Mouse (Mus musculus) liver, embryonic 15.5 days (tissue): ENCODE data around the gene Eme2. TPM values are rescaled to one million over a fixed set of nuclear protein-coding genes. Genes with fewer than 3 reads are reported as not detected.

Experiments used
- ATAC-seq: fragments of 200-750 bp; cut with Nextera tagmentation; 2 replicates; pipeline ENCODE4 v1.8.0; 2017; ENCODE audit warnings: moderate number of reproducible peaks, mild to moderate bottlenecking, moderate library complexity; ENCODE audit not compliant: insufficient read depth
- H3K27ac ChIP-seq: fragments of 300-500 bp; sonication (generic); replicated peaks from 2 replicates; pipeline ENCODE4 v1.5.1; 2015; ENCODE audit warnings: mild to moderate bottlenecking, inconsistent platforms
- H3K27me3 ChIP-seq: fragments of 300-500 bp; sonication (generic); 2 replicates; pipeline ENCODE4 v1.6.1; 2015; ENCODE audit warnings: mild to moderate bottlenecking, inconsistent platforms
- H3K36me3 ChIP-seq: fragments of 300-500 bp; sonication (generic); replicated peaks from 2 replicates; pipeline ENCODE4 v1.6.1; 2015; ENCODE audit warnings: moderate library complexity, mild to moderate bottlenecking, inconsistent platforms
- H3K4me1 ChIP-seq: fragments of 300-500 bp; sonication (generic); replicated peaks from 2 replicates; pipeline ENCODE4 v1.6.1; 2015; ENCODE audit warnings: inconsistent platforms
- H3K4me2 ChIP-seq: fragments of 300-500 bp; sonication (generic); 2 replicates; pipeline ENCODE4 v1.6.1; 2015; ENCODE audit warnings: moderate library complexity, mild to moderate bottlenecking, inconsistent platforms
- H3K4me3 ChIP-seq: fragments of 300-500 bp; sonication (generic); replicated peaks from 2 replicates; pipeline ENCODE4 v1.5.1; 2015; ENCODE audit warnings: mild to moderate bottlenecking, inconsistent platforms
- H3K9ac ChIP-seq: fragments of 300-500 bp; sonication (generic); 2 replicates; pipeline ENCODE4 v1.6.1; 2015; ENCODE audit warnings: moderate library complexity, mild to moderate bottlenecking, inconsistent platforms
- H3K9me3 ChIP-seq: fragments of 300-500 bp; sonication (generic); replicated peaks from 2 replicates; pipeline ENCODE4 v1.6.1; 2016; ENCODE audit warnings: inconsistent platforms
- WGBS: fragments of 180-500 bp; shearing (Covaris S2); methylation state at CpG from one replicate; pipeline ENCODE4 v1.1.7; 2015; ENCODE audit warnings: mixed read lengths; ENCODE audit not compliant: insufficient replicate concordance; 5-methylcytosine and 5-hydroxymethylcytosine counted together
- polyA plus RNA-seq: library from polyadenylated mRNA; unstranded; fragments of >200 nt; fragmentation: Nextera tagmentation; extraction: Ambion mirVana; gene quantifications from 2 replicates; pipeline ENCODE4 v1.2.1, GENCODE M21; 2015

Gene Eme2
- polyA plus RNA-seq, 1 experiment from 2014 or later = 11.5 TPM

GRCm38 (mm10) chr17:24886932-24887271 lies 8.0 kb downstream of the Eme2 start:
- H3K36me3 ChIP-seq = peaks cover 75% of the 10 kb centered on the region
- H3K4me2 ChIP-seq = peak overlapping the region; percentile 84
- H3K4me3 ChIP-seq = peak overlapping the region; percentile 96
- peak; percentile 48 for ATAC-seq
- H3K27ac ChIP-seq = peak overlapping the region; percentile 94
- under 1% methylated on average over 18 of the region's 18 CpGs for WGBS
- no peaks in the 10 kb centered on the region for H3K9me3 ChIP-seq
- H3K9ac ChIP-seq = peak overlapping the region; percentile 96
- H3K4me1 ChIP-seq = peaks cover 67% of the 10 kb centered on the region
- no peaks in the 10 kb centered on the region for H3K27me3 ChIP-seq

DNA sequence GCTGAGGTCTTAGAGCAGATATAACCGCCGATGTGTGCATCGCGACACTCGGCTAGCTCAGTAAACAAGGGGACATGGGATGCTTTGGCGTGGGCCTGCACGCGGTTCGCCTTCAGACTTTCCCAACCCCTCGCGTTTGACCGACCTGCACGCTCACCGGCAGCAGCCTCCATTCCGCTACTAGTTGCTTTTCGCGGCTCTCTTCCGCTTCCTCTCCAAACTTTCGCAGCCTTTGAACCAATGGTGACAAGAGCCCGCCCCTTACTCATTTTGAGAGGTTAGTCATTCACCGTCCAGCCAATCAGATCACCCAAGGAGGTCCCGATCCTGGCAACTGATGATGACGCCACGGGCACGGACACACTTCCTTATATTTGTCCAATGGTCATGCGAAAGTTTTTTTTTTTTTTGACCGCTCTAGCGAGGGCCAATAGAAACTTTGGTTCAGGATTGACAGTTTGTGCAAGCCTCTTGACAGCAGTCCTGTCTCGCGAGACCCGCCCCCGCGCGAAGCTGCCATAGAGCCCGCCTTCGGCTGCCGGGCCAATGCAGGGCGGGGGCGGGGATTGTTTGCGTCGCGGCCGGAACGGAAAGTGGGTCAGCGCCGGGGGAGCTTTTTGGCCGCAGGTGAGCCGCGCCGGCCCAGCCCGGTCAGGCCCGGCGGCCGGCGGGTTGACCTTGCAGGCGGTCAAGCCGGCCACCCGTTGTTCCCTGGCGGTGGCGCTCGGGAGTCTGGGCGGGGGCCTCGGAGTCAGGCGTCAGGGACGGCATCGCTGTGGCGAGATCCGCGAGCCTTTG lies 8.6 kb downstream of the Eme2 start, which contains the start of the genes Nubp2 and Spsb3:
TSS of gene Nubp2 (minus strand) at position 216 of the 798 bp plus-strand sequence.
TSS of gene Spsb3 (plus strand) at position 510 of the 798 bp plus-strand sequence.
- ATAC-seq = peak; percentile 95
- no peaks in the 10 kb centered on the region for H3K9me3 ChIP-seq
- under 1% methylated on average over 69 of the region's 69 CpGs for WGBS
- peak within 1 kb of the TSS; percentile 87 for H3K4me2 ChIP-seq
- H3K4me3 ChIP-seq = peak within 1 kb of the TSS; percentile 96
- H3K27ac ChIP-seq = peak within 1 kb of the TSS; percentile 94
- H3K9ac ChIP-seq = peak within 1 kb of the TSS; percentile 96
- peaks cover 72% of the 10 kb centered on the region for H3K36me3 ChIP-seq
- no peaks in the 10 kb centered on the region for H3K27me3 ChIP-seq
- H3K4me1 ChIP-seq = peaks cover 67% of the 10 kb centered on the region

DNA sequence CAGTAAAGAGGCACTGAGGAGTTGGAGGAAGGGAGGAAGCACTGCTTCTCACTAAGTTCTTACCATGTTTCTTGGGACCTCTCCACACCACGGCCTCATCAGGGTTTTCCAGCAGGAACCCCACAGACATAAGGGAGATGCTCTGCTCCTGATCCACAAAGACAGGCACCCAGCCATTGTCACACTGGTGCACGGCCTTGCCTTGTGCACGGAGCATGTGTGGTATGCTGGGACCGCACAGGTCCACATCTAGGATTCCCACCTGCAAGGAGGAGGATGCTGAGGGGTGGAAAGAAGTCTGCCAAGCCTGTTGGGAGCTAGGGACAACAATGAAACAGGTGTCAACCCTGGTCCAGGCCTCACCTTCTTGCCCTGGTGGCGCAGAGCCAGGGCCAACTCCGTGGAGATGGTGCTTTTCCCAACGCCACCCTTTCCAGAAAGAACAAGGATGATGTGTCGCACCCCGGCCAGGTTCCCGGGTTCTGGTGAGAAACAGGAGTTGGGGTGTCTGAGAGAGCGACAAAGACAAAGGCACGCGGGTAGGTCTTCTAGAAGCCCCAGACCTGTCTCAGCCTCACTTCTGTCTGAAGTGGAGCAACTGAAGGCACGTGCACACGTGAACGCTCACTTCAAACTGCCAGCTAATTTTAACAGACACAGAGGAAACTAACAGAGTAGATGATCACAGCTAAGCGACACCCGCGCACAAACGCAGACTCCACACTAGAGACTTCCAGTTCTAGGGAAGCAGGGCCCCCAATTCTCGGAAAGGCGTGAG lies 9.3 kb downstream of the Eme2 start:
- H3K4me3 ChIP-seq = peak overlapping the region; percentile 96
- H3K36me3 ChIP-seq = peaks cover 64% of the 10 kb centered on the region
- ATAC-seq = no peak
- peak overlapping the region; percentile 87 for H3K4me2 ChIP-seq
- H3K27ac ChIP-seq = peak overlapping the region; percentile 68
- WGBS = 17% methylated on average over 22 of the region's 22 CpGs
- H3K27me3 ChIP-seq = no peaks in the 10 kb centered on the region
- no peaks in the 10 kb centered on the region for H3K9me3 ChIP-seq
- peaks cover 60% of the 10 kb centered on the region for H3K4me1 ChIP-seq
- peak overlapping the region; percentile 81 for H3K9ac ChIP-seq

DNA sequence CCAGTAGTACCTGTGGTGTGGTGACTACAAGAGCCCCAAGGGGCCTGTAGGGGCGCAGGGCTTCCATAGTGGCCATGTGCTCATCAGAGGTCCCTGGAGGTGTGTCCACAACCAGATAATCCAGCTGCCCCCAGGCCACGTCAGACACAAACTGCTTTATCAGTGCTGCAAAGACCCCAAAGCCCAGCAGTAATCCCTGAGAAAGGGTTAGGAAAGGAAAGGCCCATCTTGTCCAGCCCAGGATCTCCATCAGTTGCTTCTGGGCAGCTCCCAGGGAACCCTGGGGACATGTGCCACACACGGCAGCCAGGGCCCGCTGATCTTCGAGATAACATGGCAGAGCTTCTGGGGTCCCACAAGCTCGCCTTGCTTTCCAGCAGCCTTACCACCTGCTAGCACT lies 10.5 kb downstream of the Eme2 start:
- Histone ChIP-seq H3K9ac (no peak overlapping the region), H3K36me3 (peaks cover 53% of the 10 kb centered on the region), H3K9me3 (no peaks in the 10 kb centered on the region), H3K27ac (no peak overlapping the region), H3K4me2 (peak overlapping the region; percentile 87), H3K4me1 (peaks cover 51% of the 10 kb centered on the region), H3K27me3 (no peaks in the 10 kb centered on the region), H3K4me3 (peak overlapping the region; percentile 96; the same call in 1 of the 2 replicates)
- WGBS = 69% methylated on average over 6 of the region's 6 CpGs
- ATAC-seq = no peak

DNA sequence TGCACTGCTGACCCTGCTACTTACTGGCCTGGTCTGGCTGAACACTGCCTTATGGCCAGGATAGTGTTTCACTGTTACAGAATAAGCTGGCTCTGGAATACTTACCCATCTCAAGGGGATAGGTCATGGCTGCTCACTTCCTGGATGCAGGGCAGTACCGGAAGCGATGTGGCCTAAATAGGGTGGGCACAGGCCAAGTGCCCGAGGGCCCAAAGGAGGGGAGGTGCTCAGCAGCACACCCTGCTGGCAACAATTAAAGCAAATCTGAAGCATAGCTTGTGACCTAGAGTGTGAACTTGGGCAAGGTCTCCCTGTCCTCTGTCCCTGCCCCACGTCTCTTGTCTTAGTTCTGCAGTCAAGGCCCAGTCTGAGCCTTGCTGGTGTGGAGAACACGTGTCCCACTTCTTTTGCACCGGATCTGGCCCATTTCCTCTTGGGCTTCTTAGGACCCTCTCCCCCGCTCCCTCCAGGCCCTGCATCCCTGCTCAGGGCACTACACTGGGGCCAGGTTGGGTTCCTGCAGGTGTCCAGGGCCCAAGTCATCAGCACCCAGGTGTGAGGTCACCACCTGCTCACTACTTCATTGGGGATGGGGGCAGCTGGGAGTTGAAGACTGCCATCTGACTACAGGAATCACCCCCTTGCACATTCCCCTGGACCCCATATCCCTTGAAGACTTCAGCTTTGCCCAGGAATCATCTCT lies 13.0 kb downstream of the Eme2 start:
- Histone ChIP-seq H3K27me3 (no peaks in the 10 kb centered on the region), H3K4me2 (no peak overlapping the region), H3K4me1 (peaks cover 48% of the 10 kb centered on the region), H3K9ac (no peak overlapping the region), H3K9me3 (no peaks in the 10 kb centered on the region), H3K27ac (no peak overlapping the region), H3K36me3 (peaks cover 36% of the 10 kb centered on the region), H3K4me3 (no peak overlapping the region)
- 43% methylated on average over 7 of the region's 7 CpGs for WGBS
- no peak for ATAC-seq

- Histone ChIP-seq H3K9ac (peak overlapping the region; percentile 4; the same call in 1 of the 2 replicates), H3K27me3 (peaks cover 5% of the 10 kb centered on the region), H3K9me3 (no peaks in the 10 kb centered on the region), H3K4me2 (peak overlapping the region; percentile 21), H3K27ac (peak overlapping the region; percentile 78), H3K4me1 (peaks cover 28% of the 10 kb centered on the region), H3K36me3 (peaks cover 19% of the 10 kb centered on the region), H3K4me3 (peak overlapping the region; percentile 5; the same call in 1 of the 2 replicates)
- no peak for ATAC-seq
- WGBS = 70% methylated on average over 8 of the region's 8 CpGs
Observed at GRCm38 (mm10) chr17:24878531-24878930, 16.4 kb downstream of the Eme2 start.

DNA sequence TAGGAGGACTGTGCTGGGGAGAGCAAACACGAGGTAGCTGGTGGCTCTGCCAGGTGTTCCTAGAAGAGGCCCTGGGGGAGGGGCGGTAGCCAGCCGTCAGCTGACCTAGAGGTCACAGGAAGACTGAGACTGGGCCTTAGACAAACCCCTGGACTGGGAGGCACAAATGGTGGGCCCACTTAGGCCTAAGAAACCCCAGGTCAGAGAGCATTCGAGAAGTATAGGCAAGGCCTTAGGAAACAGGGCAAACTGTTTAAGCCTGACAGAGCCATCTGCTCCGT lies 16.8 kb downstream of the Eme2 start:
- Histone ChIP-seq H3K27me3 (peaks cover 5% of the 10 kb centered on the region), H3K27ac (peak overlapping the region; percentile 78), H3K4me2 (peak overlapping the region; percentile 21), H3K36me3 (peaks cover 14% of the 10 kb centered on the region), H3K9ac (peak overlapping the region; percentile 4; the same call in 1 of the 2 replicates), H3K4me3 (peak overlapping the region; percentile 23; the same call in 1 of the 2 replicates), H3K4me1 (peaks cover 24% of the 10 kb centered on the region), H3K9me3 (no peaks in the 10 kb centered on the region)
- ATAC-seq = peak; percentile 41; the same call in 1 of the 2 replicates
- 46% methylated on average over 5 of the region's 5 CpGs for WGBS

DNA sequence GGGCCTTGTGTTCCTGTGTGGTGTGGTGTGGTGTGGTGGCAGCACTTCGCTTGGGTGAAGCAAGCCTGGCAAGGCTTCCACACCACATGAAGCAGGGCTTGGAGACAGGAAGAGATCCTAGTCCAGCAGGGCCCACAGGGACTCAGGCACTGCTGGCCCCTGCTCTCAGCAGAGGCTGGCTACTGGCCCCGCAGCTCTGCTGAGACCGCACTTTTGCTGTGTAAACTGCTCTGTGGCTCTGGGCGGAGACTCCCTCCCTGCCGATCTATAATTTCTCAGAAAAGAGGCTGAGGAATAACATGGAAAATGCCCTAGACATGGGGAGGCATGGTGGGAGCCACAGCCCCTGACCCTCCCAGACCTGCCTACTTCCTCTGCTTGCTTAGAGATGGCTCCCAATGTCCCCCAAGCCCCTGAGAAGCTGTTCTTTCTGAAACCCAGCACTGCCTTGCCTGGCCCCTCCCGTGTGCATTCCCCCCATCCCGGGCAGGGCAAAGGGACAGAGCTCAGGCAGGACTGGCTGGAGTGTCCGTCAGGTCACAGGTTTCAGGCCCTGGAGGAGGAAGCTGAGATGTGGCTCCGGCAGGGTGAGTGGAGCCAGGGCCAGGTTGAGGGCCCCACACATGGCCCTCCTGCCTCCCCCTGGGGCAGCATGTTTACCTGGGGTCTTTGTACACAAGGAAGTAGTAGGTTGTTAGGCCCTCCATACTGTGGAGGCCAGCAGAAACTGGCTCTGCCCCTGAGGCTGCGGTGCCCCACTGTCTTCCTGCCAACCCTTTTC lies 17.4 kb downstream of the Eme2 start:
- Histone ChIP-seq H3K27me3 (peaks cover 5% of the 10 kb centered on the region), H3K9me3 (no peaks in the 10 kb centered on the region), H3K4me1 (peaks cover 22% of the 10 kb centered on the region), H3K4me2 (peak overlapping the region; percentile 21), H3K4me3 (peak overlapping the region; percentile 23; the same call in 1 of the 2 replicates), H3K9ac (0 out of 2 replicates have a peak overlapping the region, but pooled peaks have one; percentile 6), H3K27ac (peak overlapping the region; percentile 78), H3K36me3 (peaks cover 9% of the 10 kb centered on the region)
- 60% methylated on average over 10 of the region's 10 CpGs for WGBS
- peak; percentile 43 for ATAC-seq

DNA sequence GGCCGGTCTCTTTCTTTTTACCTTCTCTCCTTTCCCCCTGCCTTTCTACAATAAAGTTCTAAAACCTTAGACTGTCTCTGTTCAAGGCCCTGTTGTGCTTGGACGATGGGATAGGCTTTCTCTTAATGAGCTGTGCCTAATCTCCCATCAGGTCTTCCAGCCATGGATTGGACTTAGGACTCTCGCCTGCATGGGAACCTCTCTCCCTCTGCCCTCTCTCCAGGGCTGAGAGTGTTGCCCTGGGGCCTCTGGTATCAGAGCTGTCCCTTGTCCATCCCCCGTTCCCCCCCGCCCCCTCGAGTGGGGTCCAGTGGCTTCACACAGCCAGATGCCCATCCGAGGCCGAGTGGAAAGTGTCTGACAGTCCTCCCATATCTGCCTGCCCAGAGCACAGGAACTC lies 19.9 kb downstream of the Eme2 start:
- no peak overlapping the region for H3K27ac ChIP-seq
- no peak overlapping the region for H3K9ac ChIP-seq
- WGBS = 67% methylated on average over 8 of the region's 8 CpGs
- peaks cover 22% of the 10 kb centered on the region for H3K4me1 ChIP-seq
- ATAC-seq = no peak
- no peak overlapping the region for H3K4me2 ChIP-seq
- no peaks in the 10 kb centered on the region for H3K36me3 ChIP-seq
- no peaks in the 10 kb centered on the region for H3K9me3 ChIP-seq
- H3K4me3 ChIP-seq = no peak overlapping the region
- H3K27me3 ChIP-seq = peaks cover 11% of the 10 kb centered on the region

DNA sequence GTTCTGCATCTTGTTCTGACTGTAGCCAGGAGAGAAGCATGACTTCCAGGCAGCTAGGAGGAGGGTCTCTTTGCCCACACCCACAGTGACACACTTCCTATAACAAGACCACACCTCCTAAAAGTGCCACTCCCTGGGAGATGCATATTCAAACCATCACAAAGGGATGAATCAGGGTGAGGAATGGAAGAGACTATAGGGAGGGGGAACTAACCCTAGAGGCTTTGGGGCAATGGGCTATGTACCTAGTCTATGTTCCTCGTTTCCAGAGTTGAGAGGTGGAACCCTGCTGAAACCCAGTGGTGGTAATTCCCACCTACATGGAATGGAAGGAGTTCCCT lies 20.5 kb downstream of the Eme2 start:
- H3K9ac ChIP-seq = no peak overlapping the region
- no peak overlapping the region for H3K4me3 ChIP-seq
- no peak overlapping the region for H3K4me2 ChIP-seq
- no peak for ATAC-seq
- peaks cover 11% of the 10 kb centered on the region for H3K27me3 ChIP-seq
- no peaks in the 10 kb centered on the region for H3K36me3 ChIP-seq
- no peak overlapping the region for H3K27ac ChIP-seq
- H3K9me3 ChIP-seq = no peaks in the 10 kb centered on the region
- WGBS = 48% methylated on average over 1 of the region's 1 CpGs
- H3K4me1 ChIP-seq = peaks cover 22% of the 10 kb centered on the region
